Mouse (Mus musculus): ENCODE results near the gene Sinhcaf. TPM values are rescaled to one million over a fixed set of nuclear protein-coding genes. Genes with fewer than 3 reads are reported as not detected.
"Not testable (repeated sequence)": the region's sequence is repeated elsewhere in the genome, so short reads cannot be mapped to it uniquely, and the experiment has no call there.

Sinhcaf gene
- polyA plus RNA-seq, 1 experiment from 2014 or later = 27.0 TPM

- 17% methylated on average over 3 of the region's 3 CpGs for WGBS (ENCODE audit: insufficient replicate concordance)
- no peak overlapping the region for H3K27ac ChIP-seq
- no peak overlapping the region for H3K4me2 ChIP-seq
- ATAC-seq (ENCODE audit: low read depth) (no peak), DNase-seq (peak; percentile 8)
- no peaks in the 10 kb centered on the region for H3K9me3 ChIP-seq (replicated peaks)
- H3K4me1 ChIP-seq (replicated peaks) = 0 out of 2 replicates have a peak, but pooled peaks cover 3% of the 10 kb centered on the region
- peaks cover 19% of the 10 kb centered on the region for H3K36me3 ChIP-seq
- H3K27me3 ChIP-seq = no peaks in the 10 kb centered on the region
- no peak overlapping the region for H3K9ac ChIP-seq
- H3K4me3 ChIP-seq (replicated peaks) = no peak overlapping the region
Measured at GRCm38 (mm10) chr6:148916817-148917216, 29.4 kb downstream of the Sinhcaf start.

- Histone ChIP-seq H3K27ac (no peak overlapping the region), H3K9ac (no peak overlapping the region), H3K9me3 (replicated peaks) (no peaks in the 10 kb centered on the region), H3K4me2 (no peak overlapping the region), H3K36me3 (0 out of 2 replicates have a peak, but pooled peaks cover 3% of the 10 kb centered on the region), H3K27me3 (no peaks in the 10 kb centered on the region), H3K4me1 (replicated peaks) (0 out of 2 replicates have a peak, but pooled peaks cover 3% of the 10 kb centered on the region), H3K4me3 (replicated peaks) (no peak overlapping the region)
- DNase-seq (peak; percentile 28), ATAC-seq (ENCODE audit: low read depth) (peak; percentile 37; the same call in 1 of the 2 replicates)
- WGBS (ENCODE audit: insufficient replicate concordance) = 8% methylated on average over 2 of the region's 2 CpGs
Measured at GRCm38 (mm10) chr6:148913938-148914337, 32.3 kb downstream of the Sinhcaf start.

- ATAC-seq (ENCODE audit: low read depth); H3K4me1 ChIP-seq (replicated peaks); H3K9ac ChIP-seq; H3K36me3 ChIP-seq; H3K27me3 ChIP-seq; DNase-seq; H3K9me3 ChIP-seq (replicated peaks); H3K27ac ChIP-seq; H3K4me3 ChIP-seq (replicated peaks); H3K4me2 ChIP-seq: not testable (repeated sequence)
- 47% methylated on average over 8 of the region's 8 CpGs for WGBS (ENCODE audit: insufficient replicate concordance)
Measured at GRCm38 (mm10) chr6:148911906-148912305, 34.4 kb downstream of the Sinhcaf start.

GRCm38 (mm10) chr6:148906958-148907357 is 39.3 kb downstream of the Sinhcaf start:
- no peak overlapping the region for H3K4me3 ChIP-seq (replicated peaks)
- H3K36me3 ChIP-seq = no peaks in the 10 kb centered on the region
- DNase-seq = peak; percentile 4
- no peak overlapping the region for H3K27ac ChIP-seq
- H3K27me3 ChIP-seq = no peaks in the 10 kb centered on the region
- ATAC-seq (ENCODE audit: low read depth) = peak; percentile 53; the same call in 1 of the 2 replicates
- no peak overlapping the region for H3K9ac ChIP-seq
- peaks cover 5% of the 10 kb centered on the region; the same call in 1 of the 2 replicates for H3K4me1 ChIP-seq (replicated peaks)
- no peak overlapping the region for H3K4me2 ChIP-seq
- 53% methylated on average over 9 of the region's 9 CpGs for WGBS (ENCODE audit: insufficient replicate concordance)
- no peaks in the 10 kb centered on the region for H3K9me3 ChIP-seq (replicated peaks)

- Histone ChIP-seq H3K27me3 (no peaks in the 10 kb centered on the region), H3K4me3 (replicated peaks) (no peak overlapping the region), H3K9ac (no peak overlapping the region), H3K27ac (no peak overlapping the region), H3K36me3 (no peaks in the 10 kb centered on the region), H3K9me3 (replicated peaks) (no peaks in the 10 kb centered on the region), H3K4me1 (replicated peaks) (peaks cover 5% of the 10 kb centered on the region; the same call in 1 of the 2 replicates), H3K4me2 (no peak overlapping the region)
- ATAC-seq (ENCODE audit: low read depth) (no peak), DNase-seq (no peak)
- WGBS (ENCODE audit: insufficient replicate concordance) = 42% methylated on average over 3 of the region's 3 CpGs
Measured at GRCm38 (mm10) chr6:148902728-148903127, 43.5 kb downstream of the Sinhcaf start.

- Histone ChIP-seq H3K9ac (peak overlapping the region; percentile 88), H3K4me1 (replicated peaks) (peaks cover 26% of the 10 kb centered on the region), H3K27ac (peak overlapping the region; percentile 81), H3K4me2 (peak overlapping the region; percentile 96), H3K36me3 (no peaks in the 10 kb centered on the region), H3K9me3 (replicated peaks) (no peaks in the 10 kb centered on the region), H3K27me3 (no peaks in the 10 kb centered on the region), H3K4me3 (replicated peaks) (peak overlapping the region; percentile 84)
- ATAC-seq (ENCODE audit: low read depth) (no peak), DNase-seq (no peak)
- 42% methylated on average over 6 of the region's 6 CpGs for WGBS (ENCODE audit: insufficient replicate concordance)
Measured at GRCm38 (mm10) chr6:148896507-148896851, 49.8 kb downstream of the Sinhcaf start.

GRCm38 (mm10) chr6:148895773-148896506 is 50.3 kb downstream of the Sinhcaf start, which contains the start of gene Caprin2:
Gene Caprin2 (minus strand): TSS chr6:148896237.
- Histone ChIP-seq H3K4me1 (replicated peaks) (peaks cover 26% of the 10 kb centered on the region), H3K4me2 (peak within 1 kb of the TSS; percentile 96), H3K27me3 (no peaks in the 10 kb centered on the region), H3K9ac (peak within 1 kb of the TSS; percentile 88), H3K9me3 (replicated peaks) (no peaks in the 10 kb centered on the region), H3K27ac (peak within 1 kb of the TSS; percentile 81), H3K4me3 (replicated peaks) (peak within 1 kb of the TSS; percentile 84), H3K36me3 (no peaks in the 10 kb centered on the region)
- ATAC-seq (ENCODE audit: low read depth) (peak; percentile 96), DNase-seq (peak; percentile 93)
- under 1% methylated on average over 62 of the region's 65 CpGs for WGBS (ENCODE audit: insufficient replicate concordance)

GRCm38 (mm10) chr6:148894888-148895772 is 51.1 kb downstream of the Sinhcaf start:
- ATAC-seq (ENCODE audit: low read depth) = no peak
- H3K9me3 ChIP-seq (replicated peaks) = no peaks in the 10 kb centered on the region

GRCm38 (mm10) chr6:148873911-148874310 is 72.4 kb downstream of the Sinhcaf start:
- no peak overlapping the region for H3K9ac ChIP-seq
- H3K27me3 ChIP-seq = no peaks in the 10 kb centered on the region
- H3K9me3 ChIP-seq (replicated peaks) = no peaks in the 10 kb centered on the region
- no peak overlapping the region for H3K4me3 ChIP-seq (replicated peaks)
- H3K27ac ChIP-seq = no peak overlapping the region
- no peak for DNase-seq
- 88% methylated on average over 1 of the region's 1 CpGs for WGBS (ENCODE audit: insufficient replicate concordance)
- ATAC-seq (ENCODE audit: low read depth) = no peak
- no peak overlapping the region for H3K4me2 ChIP-seq
- H3K36me3 ChIP-seq = no peaks in the 10 kb centered on the region
- no peaks in the 10 kb centered on the region for H3K4me1 ChIP-seq (replicated peaks)

More at GRCm38 (mm10) chr6:148894888-148895772, 51.1 kb downstream of the Sinhcaf start:
- no peaks in the 10 kb centered on the region for H3K27me3 ChIP-seq
- peak; percentile 6 for DNase-seq
- H3K4me1 ChIP-seq (replicated peaks) = peaks cover 26% of the 10 kb centered on the region
- WGBS (ENCODE audit: insufficient replicate concordance) = 9% methylated on average over 18 of the region's 18 CpGs
- H3K9ac ChIP-seq = peak overlapping the region; percentile 88
- no peaks in the 10 kb centered on the region for H3K36me3 ChIP-seq
- peak overlapping the region; percentile 84 for H3K4me3 ChIP-seq (replicated peaks)
- H3K4me2 ChIP-seq = peak overlapping the region; percentile 96
- peak overlapping the region; percentile 81 for H3K27ac ChIP-seq

All from liver, embryonic 13.5 days (tissue).